Mouse (Mus musculus) C2C12 (cell line): ENCODE data around the gene Pomt2.

Source experiments
- CEBPB ChIP-seq: IDR thresholded peaks from one replicate; pipeline ENCODE4 v1.6.1; 2011; ENCODE audit warnings: low read depth, mild to moderate bottlenecking, control low read depth, moderate library complexity
- CTCF ChIP-seq: IDR thresholded peaks from one replicate; pipeline ENCODE4 v1.5.1; 2011; ENCODE audit not compliant: control insufficient read depth, insufficient read depth, insufficient read length
- MAX ChIP-seq: IDR thresholded peaks from one replicate; pipeline ENCODE4 v1.6.1; 2011; ENCODE audit warnings: mild to moderate bottlenecking, control low read depth
- MYOD1 ChIP-seq: IDR thresholded peaks from one replicate; pipeline ENCODE4 v1.6.1; 2011; ENCODE audit warnings: low read depth; ENCODE audit not compliant: control insufficient read depth, insufficient read length
- MYOG ChIP-seq: IDR thresholded peaks from one replicate; pipeline ENCODE4 v1.6.1; 2011; ENCODE audit not compliant: control insufficient read depth, insufficient read length; ENCODE audit errors: extremely low read depth

- TF ChIP-seq CTCF (no peak), CEBPB (no peak), MAX (no peak), MYOD1 (no peak), MYOG (no peak)
These were observed 1.7 kb upstream of the Pomt2 start for GRCm38 (mm10) chr12:87149471-87149870.
